Mouse (Mus musculus) kidney, adult 18-20 months (tissue): ENCODE data around the gene Tmem150a.

ENCODE experiments used
- DNase-seq: peaks from one replicate; pipeline ENCODE4 v3.0.0; 2021

Tmem150a gene

DNA sequence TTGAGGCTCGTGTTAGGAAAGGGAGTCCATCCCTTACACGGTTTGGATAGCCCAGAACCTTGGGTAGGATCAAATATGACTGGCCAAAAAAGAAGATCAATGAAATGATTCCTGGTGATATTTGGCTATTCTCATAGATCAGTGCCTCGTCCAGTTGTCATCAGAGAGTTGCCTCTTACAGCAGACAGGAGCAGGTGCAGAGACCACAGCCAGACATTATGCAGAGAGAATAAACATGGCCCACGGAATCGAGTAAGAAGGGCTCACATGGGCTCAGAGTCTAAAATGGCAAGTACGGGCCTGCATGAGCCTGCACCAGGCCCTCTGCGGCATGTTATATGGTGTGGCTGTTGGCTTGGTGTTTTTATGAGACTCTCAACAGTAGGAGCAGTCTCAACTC is 50.1 kb downstream of the Tmem150a start:
- no peak for DNase-seq

DNA sequence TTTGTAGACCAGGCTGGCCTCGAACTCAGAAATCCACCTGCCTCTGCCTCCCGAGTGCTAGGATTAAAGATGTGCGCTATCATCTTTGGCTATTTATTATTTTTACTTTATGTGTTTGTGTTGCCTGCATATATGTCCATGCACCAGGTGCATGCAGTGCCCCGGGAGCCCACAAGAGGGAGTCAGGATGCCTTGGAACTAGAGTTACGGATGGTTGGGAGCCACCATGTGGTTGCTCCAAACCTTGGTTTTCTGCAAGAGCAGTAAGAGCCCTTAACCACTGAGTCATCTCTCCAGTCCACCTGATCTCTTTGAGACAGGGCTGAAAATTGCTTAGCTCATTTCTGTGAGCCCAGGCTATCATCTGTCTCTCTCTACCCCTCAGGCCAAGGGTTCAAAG is 51.9 kb downstream of the Tmem150a start:
- peak; percentile 89 for DNase-seq
